Mouse (Mus musculus) lung, postnatal 10 days (tissue): ENCODE data around the gene Emc9.

Source experiments
- DNase-seq: peaks from one replicate; pipeline ENCODE4 v3.0.0; 2021

Emc9 gene

GRCm38 (mm10) chr14:55590748-55591330, 5.7 kb upstream of the Emc9 start, which contains the start of gene Psme2:
Gene Psme2, minus strand, starts transcription at chr14:55591113.
- peak; percentile 99 for DNase-seq

GRCm38 (mm10) chr14:55589771-55590448, 4.8 kb upstream of the Emc9 start:
- DNase-seq = no peak

- no peak for DNase-seq
Measured at GRCm38 (mm10) chr14:55589271-55589670, 4.2 kb upstream of the Emc9 start.

GRCm38 (mm10) chr14:55586149-55586548, 1.0 kb upstream of the Emc9 start:
- no peak for DNase-seq

GRCm38 (mm10) chr14:55585566-55585960, 461 bp upstream of the Emc9 start:
- DNase-seq = no peak

GRCm38 (mm10) chr14:55584303-55584701, 800 bp downstream of the Emc9 start:
- no peak for DNase-seq

GRCm38 (mm10) chr14:55581981-55582681, 3.0 kb downstream of the Emc9 start:
- no peak for DNase-seq

- DNase-seq = no peak
Measured at GRCm38 (mm10) chr14:55580731-55581130, 4.4 kb downstream of the Emc9 start.

GRCm38 (mm10) chr14:55579511-55580496, 5.3 kb downstream of the Emc9 start:
- DNase-seq = no peak

GRCm38 (mm10) chr14:55578668-55579269, 6.3 kb downstream of the Emc9 start:
- DNase-seq = peak; percentile 63

- peak; percentile 93 for DNase-seq
Measured at GRCm38 (mm10) chr14:55577871-55578667, 7.0 kb downstream of the Emc9 start, which contains the start of gene Psme1. Gene Psme1, plus strand, starts transcription at chr14:55578123.

- DNase-seq = peak; percentile 63
Measured at GRCm38 (mm10) chr14:55576376-55576775, 8.7 kb downstream of the Emc9 start.

GRCm38 (mm10) chr14:55575711-55576110, 9.4 kb downstream of the Emc9 start:
- DNase-seq = no peak

GRCm38 (mm10) chr14:55575302-55575701, 9.8 kb downstream of the Emc9 start, which contains the start of gene Fitm1:
Gene Fitm1, plus strand, starts transcription at chr14:55575617.
- DNase-seq = no peak

GRCm38 (mm10) chr14:55571760-55572159, 13.3 kb downstream of the Emc9 start:
- DNase-seq = no peak

GRCm38 (mm10) chr14:55570588-55570987, 14.5 kb downstream of the Emc9 start:
- DNase-seq = no peak

GRCm38 (mm10) chr14:55567496-55567895, 17.6 kb downstream of the Emc9 start:
- no peak for DNase-seq

- DNase-seq = no peak
Measured at GRCm38 (mm10) chr14:55565748-55566147, 19.4 kb downstream of the Emc9 start.

- no peak for DNase-seq
Measured at GRCm38 (mm10) chr14:55563249-55563648, 21.9 kb downstream of the Emc9 start.

GRCm38 (mm10) chr14:55561860-55562259, 23.2 kb downstream of the Emc9 start:
- no peak for DNase-seq
